Mouse (Mus musculus): ENCODE data around the gene Hacd4.

DNA sequence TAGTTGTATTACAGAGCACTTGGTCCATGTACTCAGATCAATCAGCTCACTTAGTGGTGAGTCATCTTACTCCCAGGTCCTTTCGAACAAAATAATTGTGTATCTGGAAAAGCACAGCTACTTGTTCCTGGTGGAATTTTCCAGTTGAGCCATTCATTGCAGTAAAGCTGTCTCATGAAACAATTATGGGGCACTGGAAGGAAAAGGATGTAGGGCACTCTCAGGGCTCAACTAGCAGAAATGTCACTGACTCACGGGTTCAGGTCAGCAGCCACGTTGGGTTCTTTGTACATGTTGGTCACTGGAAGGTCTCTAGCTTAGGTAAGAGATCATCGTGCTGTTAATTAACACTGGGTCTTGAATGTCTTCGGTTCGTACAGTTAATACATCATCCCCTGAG is 68.8 kb downstream of the Hacd4 start:
- TF ChIP-seq CTCF (IDR thresholded peaks at IDR 0.05; ENCODE audit: control insufficient read depth, insufficient read depth, insufficient read length) (no peak), USF1 (IDR thresholded peaks at IDR 0.05; ENCODE audit: low read depth) (no peak), MYOD1 (IDR thresholded peaks at IDR 0.05; ENCODE audit: control insufficient read depth, insufficient read length, low read depth) (no peak), CEBPB (IDR thresholded peaks at IDR 0.05; ENCODE audit: low read depth) (no peak), MAX (IDR thresholded peaks at IDR 0.05) (no peak), MYOG (IDR thresholded peaks at IDR 0.05; ENCODE audit: control insufficient read depth, extremely low read depth, insufficient read length) (no peak), FOSL1 (IDR thresholded peaks at IDR 0.05; ENCODE audit: insufficient read depth, low read length, poor library complexity, severe bottlenecking) (no peak)

All from C2C12 (cell line).